Mouse (Mus musculus): ENCODE data around the gene Rprd1b. TPM values are rescaled to one million over a fixed set of nuclear protein-coding genes. Genes with fewer than 3 reads are reported as not detected.

Gene Rprd1b
- total RNA-seq, 2 experiments from 2014 or later = 28.3 to 37.7 TPM

- peak in 1 of 2 experiments; percentile 45 for DNase-seq
- intact Hi-C loops (cut with DNase I) = loop anchor here (2.0 kb wide), 1 partner anchor 18 kb away; no protein-coding TSS in a partner anchor
Measured at GRCm38 (mm10) chr2:158141271-158141670, 113.0 kb downstream of the Rprd1b start.

GRCm38 (mm10) chr2:158141690-158142440, 113.6 kb downstream of the Rprd1b start:
- DNase-seq = peak; percentile 63 to 70
- intact Hi-C loops (cut with DNase I) = loop anchor here (2.0 kb wide), 1 partner anchor 19 kb away; no protein-coding TSS in a partner anchor

DNA sequence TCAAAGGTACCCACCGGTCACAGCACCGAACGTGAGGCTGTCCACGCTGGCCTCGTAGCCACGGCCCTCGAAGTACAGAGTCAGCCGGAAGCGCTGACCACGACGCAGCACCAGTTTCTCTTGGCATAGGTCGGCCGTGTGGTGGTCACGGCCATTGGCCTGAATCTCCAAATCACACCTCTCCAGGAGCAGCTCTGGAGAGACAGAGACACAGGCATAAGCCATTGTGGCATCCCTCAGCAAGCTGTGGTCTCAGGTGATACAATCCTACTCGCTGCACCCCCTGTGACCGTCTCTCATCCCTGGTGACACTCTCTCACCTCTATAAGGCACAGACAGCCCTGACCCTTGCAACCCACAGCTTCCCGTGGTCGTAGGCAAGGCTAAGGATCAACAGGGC, 114.7 kb downstream of the Rprd1b start:
- DNase-seq = no peak

GRCm38 (mm10) chr2:158143816-158144215, 115.5 kb downstream of the Rprd1b start:
- intact Hi-C loops (cut with DNase I) = no loop called here
- no peak for DNase-seq

More for the DNA sequence above, 114.7 kb downstream of the Rprd1b start:
- intact Hi-C loops (cut with DNase I) = no loop called here

GRCm38 (mm10) chr2:158144263-158144662, 116.0 kb downstream of the Rprd1b start:
- intact Hi-C loops (cut with DNase I) = no loop called here
- no peak for DNase-seq

DNA sequence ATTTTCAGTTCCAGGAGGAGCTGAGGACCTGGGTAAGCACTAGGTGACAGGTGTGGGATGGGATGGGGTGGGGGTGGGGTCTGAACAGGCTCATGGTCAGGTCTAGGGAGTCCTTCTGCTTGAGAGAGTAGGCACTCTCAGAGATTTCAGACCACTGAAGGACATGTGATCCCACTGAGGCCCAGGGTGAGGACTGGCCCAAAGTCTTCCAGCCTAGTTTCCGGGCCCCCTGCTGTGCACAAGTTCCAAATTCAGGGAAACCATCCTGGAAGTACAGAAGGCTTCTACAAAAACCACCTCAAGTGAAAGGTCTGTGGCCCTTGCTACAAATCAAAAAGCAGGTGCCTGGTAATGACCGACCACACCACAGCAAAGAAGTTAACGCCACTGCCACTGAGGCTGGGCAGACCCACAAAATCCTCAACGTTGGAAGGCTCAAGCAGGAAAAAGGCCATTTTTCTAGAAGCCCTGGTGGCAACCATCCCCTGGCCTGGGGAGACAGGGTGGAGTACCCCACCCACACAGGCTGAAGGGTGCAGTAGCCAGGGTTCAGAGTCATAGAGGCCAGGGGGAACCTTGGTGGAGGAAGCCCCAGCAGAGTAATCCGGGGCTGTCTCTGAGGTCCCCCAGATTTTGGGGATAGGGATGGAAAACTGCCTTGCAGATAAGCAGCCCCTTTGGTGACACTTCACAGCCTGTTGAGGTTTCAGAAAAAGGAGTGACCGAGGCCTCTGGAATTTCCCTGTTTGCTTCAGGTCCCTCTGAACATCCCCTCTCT, 116.6 kb downstream of the Rprd1b start:
- DNase-seq = no peak
- intact Hi-C loops (cut with DNase I) = no loop called here

- intact Hi-C loops (cut with DNase I) = loop anchor here (1.0 to 2.0 kb wide), 5 partner anchors 35 to 99 kb away; no protein-coding TSS in a partner anchor
- no peak for DNase-seq
Measured at GRCm38 (mm10) chr2:158145528-158146065, 117.3 kb downstream of the Rprd1b start.

DNA sequence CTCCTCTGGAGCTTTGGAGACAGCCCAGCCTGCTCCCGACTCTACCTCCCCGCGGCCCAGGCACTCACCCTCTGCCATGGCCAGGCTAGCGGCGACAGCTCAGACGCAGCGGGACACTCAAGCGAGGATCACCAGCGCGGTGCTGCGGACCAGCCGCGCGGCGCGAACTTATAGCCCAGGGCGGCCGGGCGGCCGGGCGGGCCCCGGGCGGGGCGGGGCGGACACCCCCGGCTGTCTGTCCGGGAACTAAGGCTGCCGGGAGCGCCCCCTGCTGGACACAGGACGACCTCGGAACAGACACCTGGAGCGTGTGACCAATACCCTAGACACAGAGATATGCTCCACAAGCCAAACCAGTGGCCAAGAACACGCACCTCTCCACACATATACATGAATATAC, 117.9 kb downstream of the Rprd1b start, which contains the start of gene Tgm2:
Gene Tgm2 (minus strand): TSS at position 214 of the 400 bp plus-strand sequence.
- DNase-seq = peak; percentile 97 to 99
- intact Hi-C loops (cut with DNase I) = loop anchor here (1.0 to 2.0 kb wide), 5 partner anchors 35 to 99 kb away; no protein-coding TSS in a partner anchor

GRCm38 (mm10) chr2:158146971-158147370, 118.7 kb downstream of the Rprd1b start:
- no peak for DNase-seq
- intact Hi-C loops (cut with DNase I) = loop anchor here (1.0 to 2.0 kb wide), 5 partner anchors 34 to 100 kb away; no protein-coding TSS in a partner anchor

DNA sequence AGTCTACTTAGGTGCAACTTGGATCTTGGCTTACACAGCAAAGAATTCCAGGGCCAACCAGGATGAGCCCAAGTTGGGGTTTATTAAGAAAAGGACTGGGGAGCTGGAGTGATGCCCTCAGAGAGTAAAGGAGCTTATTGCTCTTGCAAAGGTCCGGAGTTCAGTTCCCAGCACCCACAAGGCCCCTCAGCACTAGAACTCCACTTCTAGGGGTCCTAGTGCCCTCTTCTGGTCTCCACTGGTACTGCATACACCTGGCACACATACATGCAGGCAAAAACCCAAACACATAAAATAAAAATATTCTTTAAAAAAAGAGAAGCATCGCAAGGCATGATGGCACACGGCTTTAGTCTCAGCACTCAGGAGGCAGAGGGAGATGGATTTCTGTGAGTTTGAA, 122.8 kb downstream of the Rprd1b start:
- no peak for DNase-seq

DNA sequence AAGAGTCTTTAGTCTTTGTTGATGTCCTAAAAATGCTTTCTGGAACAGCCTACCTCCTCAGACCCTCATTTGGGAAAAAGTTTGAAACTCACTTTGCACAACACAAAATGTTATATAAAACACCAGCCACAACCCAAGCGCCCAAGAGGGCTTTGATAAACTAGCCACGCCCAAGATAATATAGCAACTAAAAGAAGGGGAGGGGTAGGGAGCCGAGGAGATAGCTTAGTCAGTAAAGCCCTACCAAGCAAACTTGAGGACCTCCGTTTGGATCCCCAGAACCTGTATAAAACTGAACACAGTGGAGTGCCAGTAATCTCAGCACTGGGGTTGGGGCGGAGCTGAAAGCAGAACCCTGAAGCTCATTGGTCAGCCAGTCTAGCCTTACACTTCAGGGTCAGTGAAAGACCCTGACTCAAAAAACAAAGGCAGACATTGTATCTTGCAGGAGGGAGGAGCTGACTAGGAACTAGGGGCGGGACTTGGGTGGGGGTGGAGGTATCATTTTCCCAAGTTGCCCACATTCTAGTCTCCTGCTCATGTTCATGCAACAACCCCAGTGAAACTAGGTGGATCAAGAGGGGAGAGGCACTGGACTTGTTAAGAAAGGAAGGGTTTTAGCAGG, 124.5 kb downstream of the Rprd1b start:
- intact Hi-C loops (cut with DNase I) = no loop called here
- no peak for DNase-seq

More for the DNA sequence above, 122.8 kb downstream of the Rprd1b start:
- intact Hi-C loops (cut with DNase I) = no loop called here

GRCm38 (mm10) chr2:158153728-158154343, 125.5 kb downstream of the Rprd1b start:
- intact Hi-C loops (cut with DNase I) = no loop called here
- peak in 1 of 2 experiments; percentile 29 for DNase-seq

GRCm38 (mm10) chr2:158154641-158155040, 126.3 kb downstream of the Rprd1b start:
- intact Hi-C loops (cut with DNase I) = no loop called here
- no peak for DNase-seq

DNA sequence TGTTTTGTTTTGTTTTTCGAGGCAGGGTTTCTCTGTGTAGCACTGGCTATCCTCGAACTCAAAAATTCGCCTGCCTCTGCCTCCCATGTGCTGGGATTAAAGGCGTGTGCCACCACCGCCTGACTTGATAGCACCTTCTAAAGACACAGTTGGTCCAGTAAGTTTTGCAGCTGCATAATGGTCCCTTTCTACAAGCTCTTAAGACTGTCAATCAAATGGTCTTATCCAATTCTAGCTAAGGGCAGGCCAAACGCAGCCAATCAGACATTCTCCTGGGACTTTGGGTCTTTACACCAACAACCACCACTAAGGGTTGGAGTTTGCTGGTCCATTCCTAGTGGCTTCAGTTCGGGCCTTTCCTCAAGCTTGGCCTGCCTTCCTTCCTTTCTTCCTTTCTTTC, 126.8 kb downstream of the Rprd1b start:
- intact Hi-C loops (cut with DNase I) = no loop called here
- DNase-seq = no peak

DNA sequence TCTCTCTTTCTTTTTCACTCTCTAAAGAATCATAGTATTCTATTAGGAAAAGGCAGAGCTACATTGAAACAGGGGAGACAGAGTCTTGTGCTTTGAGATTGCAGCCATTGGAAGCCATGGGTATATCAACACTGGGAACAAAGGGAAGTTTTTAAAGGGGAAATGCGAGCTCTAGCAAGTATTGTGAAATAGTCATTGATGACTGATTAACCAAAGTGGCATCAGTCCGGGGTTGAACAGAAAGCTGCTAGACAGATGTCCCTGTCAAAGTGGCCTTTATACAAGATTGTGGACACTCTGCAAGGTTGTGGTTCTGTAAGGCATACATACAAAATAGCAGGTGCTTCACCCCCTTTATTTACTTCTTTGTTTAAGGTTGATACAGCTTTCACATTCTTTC, 127.3 kb downstream of the Rprd1b start:
- intact Hi-C loops (cut with DNase I) = no loop called here
- DNase-seq = no peak

DNA sequence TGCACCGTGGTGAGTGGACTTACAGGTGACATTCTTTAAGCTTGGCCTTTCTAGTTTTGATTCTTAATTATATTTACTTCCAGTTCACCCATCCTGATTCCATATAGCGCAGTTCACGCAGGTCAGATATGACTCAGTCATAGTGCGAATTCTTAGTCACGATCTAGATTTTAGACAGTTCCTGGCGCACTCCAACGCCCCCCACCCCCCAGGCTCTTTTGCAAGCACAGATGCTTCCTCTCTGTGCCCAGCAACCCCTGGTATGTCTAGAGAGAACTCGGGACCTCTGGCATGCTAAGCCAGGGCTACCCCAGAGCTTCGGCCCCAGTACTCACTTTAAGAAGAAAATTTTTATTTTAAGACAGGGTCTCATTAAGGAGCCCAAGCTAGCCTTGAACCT, 128.2 kb downstream of the Rprd1b start:
- intact Hi-C loops (cut with DNase I) = no loop called here

GRCm38 (mm10) chr2:158157654-158158053, 129.4 kb downstream of the Rprd1b start:
- intact Hi-C loops (cut with DNase I) = no loop called here
- DNase-seq = no peak

More for the DNA sequence above, 128.2 kb downstream of the Rprd1b start:
- no peak for DNase-seq

- intact Hi-C loops (cut with DNase I) = no loop called here
- peak in 1 of 2 experiments; percentile 42 for DNase-seq
Measured at GRCm38 (mm10) chr2:158159376-158160235, 131.3 kb downstream of the Rprd1b start.

DNA sequence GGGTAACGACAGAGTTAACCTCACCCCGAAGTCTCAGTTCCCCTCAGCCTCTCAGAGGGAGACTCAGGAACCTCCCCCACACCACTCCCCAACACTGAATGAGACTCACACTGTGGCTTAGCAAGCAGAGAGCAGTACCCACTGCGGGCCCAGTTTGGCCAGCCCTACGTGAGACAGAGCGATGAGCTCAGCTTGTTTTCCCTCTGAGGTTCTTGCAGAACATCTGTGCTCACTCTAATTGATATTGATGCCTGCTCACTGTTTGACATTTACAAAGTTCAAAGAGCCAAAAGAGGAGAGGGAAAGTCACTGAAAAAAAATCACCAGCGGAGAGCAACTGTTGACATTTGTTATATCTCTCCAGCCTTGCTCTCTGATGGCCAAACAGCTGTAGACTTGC, 133.5 kb downstream of the Rprd1b start:
- DNase-seq = no peak
- intact Hi-C loops (cut with DNase I) = no loop called here

All from heart, postnatal 36 days (tissue).